Mouse (Mus musculus): ENCODE results near the gene Cylc2.

The Cylc2 gene

DNA sequence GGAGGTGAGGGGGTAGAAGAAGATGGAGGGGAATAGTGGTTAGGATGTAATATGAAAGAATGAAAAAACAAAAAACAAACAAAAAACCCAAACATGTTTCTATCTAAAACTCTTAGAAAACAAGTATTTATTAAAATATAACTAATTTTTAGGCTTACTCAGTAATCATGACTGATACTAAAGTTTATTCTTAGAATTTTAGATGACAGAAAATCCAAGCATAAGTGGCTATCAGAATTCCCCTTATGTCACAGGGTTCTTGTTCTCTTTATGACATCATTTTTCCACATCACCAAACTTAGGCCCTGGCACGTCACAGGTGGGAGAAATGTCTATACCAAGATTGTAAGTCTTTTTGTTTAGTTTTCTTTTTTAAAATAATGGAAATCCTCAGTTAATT, at the start of gene Cylc2:
Gene Cylc2 (plus strand): TSS at position 301 of the 400 bp plus-strand sequence.
- DNase-seq (ENCODE audit: low spot score in 2 of 2) = no peak

Data from heart, adult 9 months (tissue).